Mouse (Mus musculus) thymus, postnatal 4 days (tissue): ENCODE measurements around the gene Cldn15.

Experiments used
- DNase-seq: peaks from one replicate; pipeline ENCODE4 v3.0.0; 2021

Cldn15 gene

GRCm38 (mm10) chr5:136950521-136950920 lies 15.9 kb upstream of the Cldn15 start:
- DNase-seq, result no peak

GRCm38 (mm10) chr5:136952153-136952552 lies 14.3 kb upstream of the Cldn15 start:
- DNase-seq, result no peak

GRCm38 (mm10) chr5:136953015-136953414 lies 13.4 kb upstream of the Cldn15 start, which contains the start of gene Fis1:
Gene Fis1 (plus strand): TSS chr5:136953275.
- DNase-seq, result peak; percentile 88

- peak; percentile 25 for DNase-seq
Measured at GRCm38 (mm10) chr5:136953440-136953951, 12.9 kb upstream of the Cldn15 start.

DNA sequence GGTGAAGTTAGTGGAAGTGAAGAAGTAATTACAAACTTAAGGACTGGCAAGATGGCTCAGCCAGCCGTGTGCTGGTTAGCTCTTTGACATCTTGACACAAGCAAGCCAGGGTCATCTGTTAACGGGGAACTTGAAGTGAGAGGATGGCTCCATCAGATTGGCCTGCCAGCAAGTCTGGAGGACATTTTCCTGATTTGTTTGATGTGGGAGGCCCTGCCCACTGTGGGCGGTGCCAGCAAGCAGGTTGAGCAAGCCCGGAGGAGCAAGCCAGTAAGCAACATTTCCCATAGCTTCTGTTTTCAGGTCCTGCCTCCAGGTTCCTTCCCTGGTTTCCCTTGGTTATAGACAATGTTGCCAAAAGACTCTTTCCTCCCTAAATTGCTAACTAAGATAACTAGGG lies 10.8 kb upstream of the Cldn15 start:
- no peak for DNase-seq

DNA sequence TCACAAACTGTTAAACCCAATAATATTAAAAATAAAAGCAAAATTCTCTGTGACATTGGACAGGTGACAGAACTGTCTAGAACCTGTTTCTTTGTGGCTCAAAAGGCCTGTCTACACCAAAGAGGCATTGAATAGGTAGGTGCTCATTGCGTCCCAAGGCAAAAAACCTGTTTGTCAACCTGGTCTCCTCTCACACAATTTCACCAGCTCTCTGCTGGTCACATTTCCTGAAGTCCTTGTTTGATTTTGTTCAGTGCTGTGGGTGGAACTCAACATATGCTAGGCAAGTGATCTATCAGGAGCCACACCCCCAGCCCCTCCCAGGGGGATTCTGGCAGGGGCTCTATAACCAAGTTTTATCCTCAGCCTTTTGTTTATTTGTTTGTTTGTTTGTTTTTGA lies 9.2 kb upstream of the Cldn15 start:
- DNase-seq, result no peak

DNA sequence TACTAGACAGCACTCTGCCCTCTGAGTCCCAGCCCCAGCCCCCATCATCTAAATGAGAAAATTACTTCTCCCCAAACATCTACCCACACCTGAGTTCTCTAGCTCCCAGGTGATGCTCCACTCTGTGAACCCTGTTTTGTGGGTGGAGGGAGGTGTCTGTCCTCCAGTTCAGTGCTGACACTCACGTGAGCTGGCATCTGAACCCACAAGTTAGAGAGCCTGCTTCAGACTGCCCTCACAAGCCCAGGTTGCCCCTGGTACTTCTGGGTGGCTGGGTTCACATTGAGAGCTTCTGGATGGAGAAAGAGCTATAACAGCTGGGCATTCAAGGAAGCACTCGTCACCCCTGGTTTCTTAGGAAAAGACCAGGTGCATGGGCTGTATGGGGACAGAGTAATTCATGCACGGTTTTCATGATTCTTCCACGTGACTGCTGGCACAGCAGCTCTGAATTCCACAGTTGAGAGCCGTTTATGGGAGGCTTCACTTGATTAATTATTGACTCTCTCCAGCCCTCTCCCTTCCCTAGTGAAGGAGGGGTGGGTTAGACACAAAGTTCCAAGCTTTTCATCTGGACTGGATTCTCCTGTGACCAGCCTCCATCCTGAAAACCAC lies 7.3 kb upstream of the Cldn15 start:
- DNase-seq, result no peak

DNA sequence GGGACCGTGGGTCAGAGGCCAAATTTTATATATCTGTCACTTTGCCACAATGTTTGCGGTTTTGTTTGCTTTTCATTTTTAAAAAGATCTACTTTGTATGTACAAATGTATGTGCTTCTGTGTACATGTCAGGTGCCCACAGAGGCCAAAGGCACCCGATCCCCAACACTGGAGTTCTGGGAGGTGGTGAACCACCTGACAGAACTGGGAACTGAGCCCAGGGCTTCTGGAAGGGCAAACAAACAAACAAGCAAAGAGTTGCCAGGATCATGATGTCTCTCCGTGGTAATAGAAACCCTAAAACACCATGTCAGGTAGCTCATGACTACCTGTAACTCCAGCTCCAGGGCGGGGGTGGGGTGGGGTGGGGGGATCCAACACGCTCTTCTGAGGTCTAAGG lies 6.4 kb upstream of the Cldn15 start:
- no peak for DNase-seq

- DNase-seq, result peak; percentile 28
Measured at GRCm38 (mm10) chr5:136961334-136961982, 5.0 kb upstream of the Cldn15 start.

- DNase-seq, result peak; percentile 91
Measured at GRCm38 (mm10) chr5:136961983-136962461, 4.4 kb upstream of the Cldn15 start.

- DNase-seq, result peak; percentile 87
Measured at GRCm38 (mm10) chr5:136962501-136962900, 3.9 kb upstream of the Cldn15 start.

GRCm38 (mm10) chr5:136962966-136963540 lies 3.4 kb upstream of the Cldn15 start:
- no peak for DNase-seq

GRCm38 (mm10) chr5:136965210-136965609 lies 1.2 kb upstream of the Cldn15 start:
- no peak for DNase-seq

DNA sequence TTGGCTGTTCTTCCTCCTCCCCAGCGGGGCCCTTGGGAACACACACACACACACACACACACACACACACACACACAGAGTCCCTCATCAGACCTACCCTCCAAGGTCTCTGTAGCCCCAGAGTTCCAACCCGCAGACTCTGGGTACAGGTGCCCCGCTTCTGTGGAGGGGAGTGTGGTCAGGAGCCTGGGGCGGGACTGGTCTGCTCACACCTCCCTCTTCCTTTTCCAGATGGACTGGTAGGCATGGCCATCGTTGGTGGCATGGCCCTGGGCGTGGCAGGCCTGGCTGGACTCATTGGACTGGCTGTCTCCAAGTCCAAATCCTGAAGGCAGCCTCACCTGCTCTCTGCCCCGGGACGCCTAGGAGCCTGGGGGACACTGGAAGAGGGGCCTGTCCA lies 730 bp upstream of the Cldn15 start:
- no peak for DNase-seq

DNA sequence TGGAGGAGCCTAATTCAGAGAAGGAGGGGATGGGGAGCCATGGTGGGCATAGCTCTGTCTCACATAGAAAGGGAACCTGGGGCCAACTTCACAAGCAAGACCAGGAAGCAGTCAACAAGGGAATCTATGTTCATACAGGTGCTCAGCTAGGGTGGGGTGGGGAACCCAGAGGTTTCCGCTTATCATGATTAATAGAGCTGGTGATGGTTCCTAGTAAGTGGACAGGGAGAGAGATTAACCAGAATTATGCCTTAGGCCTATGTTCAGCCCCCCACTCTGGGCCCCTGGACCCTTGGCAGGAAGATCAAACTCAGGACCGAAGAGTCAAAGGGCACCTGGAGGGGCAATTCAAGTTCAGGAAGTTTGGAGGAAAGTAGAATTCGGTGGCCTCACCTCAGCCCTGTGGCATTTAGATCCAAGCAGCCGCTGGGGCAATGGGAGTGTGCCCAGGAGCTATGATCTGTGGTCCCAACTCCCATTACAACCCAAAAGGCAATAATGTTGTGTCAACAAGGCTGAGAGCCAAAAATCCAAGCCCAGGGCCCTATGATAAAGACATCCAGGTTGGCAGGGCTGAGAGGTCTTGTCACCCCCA lies 542 bp downstream of the Cldn15 start:
- no peak for DNase-seq

GRCm38 (mm10) chr5:136967592-136967991 lies 1.2 kb downstream of the Cldn15 start:
- DNase-seq, result no peak

DNA sequence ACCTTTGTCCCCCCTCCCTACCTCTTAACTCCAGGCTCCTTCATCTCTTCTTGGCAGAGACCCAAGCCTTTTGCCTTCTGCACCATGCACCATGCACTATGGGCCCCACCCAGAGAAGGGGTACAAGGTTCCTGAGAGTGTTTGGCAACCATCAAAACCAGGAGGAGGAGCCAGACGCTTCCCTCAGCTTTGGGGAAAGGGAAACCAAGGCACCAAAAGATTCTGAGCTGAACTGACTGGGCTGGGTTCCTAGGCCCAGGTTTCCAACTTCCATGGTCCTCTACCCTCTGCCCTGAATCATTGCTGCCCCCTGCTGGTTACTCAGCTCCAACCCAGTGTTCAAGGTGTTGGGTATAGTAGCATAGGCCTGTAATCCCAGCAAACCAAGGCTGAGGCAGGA lies 4.3 kb downstream of the Cldn15 start:
- peak; percentile 86 for DNase-seq

DNA sequence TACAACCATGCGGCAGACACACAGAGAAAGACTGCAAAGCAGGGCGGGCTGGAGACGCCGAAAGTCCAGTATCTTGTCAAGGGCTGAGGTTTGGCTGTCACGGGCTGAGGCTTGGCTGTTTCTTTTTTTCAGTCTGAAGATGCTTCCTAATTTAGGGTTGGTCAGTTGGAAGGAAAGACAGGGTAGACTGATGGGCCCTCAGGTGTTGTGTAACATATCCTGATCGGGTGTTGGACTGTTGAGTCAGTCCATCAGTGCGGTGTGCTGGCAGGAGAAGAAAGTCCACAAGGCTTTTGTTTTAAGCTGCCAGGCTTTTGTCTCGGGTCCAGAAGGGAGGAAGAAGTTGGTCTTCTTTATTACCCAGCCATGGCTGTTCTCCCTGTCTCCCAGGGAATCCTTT lies 7.3 kb downstream of the Cldn15 start:
- no peak for DNase-seq

DNA sequence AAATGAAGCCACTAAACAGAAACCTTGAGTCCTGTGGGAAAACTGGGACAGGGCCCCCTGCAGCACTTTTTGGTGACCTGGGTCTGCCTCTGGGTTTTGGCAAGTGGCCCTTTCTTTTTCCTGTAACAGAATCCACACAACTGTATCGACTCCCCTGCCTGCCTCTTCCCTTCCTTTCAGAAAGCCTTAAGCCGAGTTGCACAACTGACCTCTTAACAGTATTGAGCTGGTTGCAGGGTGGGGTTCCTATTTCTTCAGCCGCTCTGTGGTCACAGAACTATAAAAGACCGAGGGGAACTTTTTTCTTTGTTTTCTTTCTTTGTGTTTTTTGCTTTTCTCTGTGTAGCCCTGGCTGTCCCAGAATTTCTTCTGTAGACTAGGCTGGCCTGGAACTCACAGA lies 11.4 kb downstream of the Cldn15 start:
- DNase-seq, result no peak

DNA sequence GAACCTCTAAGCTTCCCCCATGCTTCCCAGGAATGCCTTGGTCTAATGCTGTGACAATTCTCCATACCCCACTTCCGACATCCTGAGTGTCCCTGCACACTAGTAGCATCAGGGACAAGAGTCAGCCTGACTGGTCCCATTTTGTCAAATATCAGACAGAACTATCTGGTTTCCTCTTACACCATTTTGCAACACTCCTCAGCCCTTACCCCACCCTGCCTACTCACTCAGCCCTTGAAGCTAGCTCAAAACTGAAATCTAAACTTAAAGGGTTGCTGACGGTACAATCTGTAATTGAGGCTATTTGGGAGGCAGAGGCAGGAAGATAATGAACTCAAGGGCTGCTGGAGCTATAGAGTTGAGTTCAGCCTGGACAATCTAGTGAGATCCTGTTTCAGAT lies 13.3 kb downstream of the Cldn15 start:
- DNase-seq, result no peak

GRCm38 (mm10) chr5:136980974-136981373 lies 14.6 kb downstream of the Cldn15 start:
- DNase-seq, result peak; percentile 42

DNA sequence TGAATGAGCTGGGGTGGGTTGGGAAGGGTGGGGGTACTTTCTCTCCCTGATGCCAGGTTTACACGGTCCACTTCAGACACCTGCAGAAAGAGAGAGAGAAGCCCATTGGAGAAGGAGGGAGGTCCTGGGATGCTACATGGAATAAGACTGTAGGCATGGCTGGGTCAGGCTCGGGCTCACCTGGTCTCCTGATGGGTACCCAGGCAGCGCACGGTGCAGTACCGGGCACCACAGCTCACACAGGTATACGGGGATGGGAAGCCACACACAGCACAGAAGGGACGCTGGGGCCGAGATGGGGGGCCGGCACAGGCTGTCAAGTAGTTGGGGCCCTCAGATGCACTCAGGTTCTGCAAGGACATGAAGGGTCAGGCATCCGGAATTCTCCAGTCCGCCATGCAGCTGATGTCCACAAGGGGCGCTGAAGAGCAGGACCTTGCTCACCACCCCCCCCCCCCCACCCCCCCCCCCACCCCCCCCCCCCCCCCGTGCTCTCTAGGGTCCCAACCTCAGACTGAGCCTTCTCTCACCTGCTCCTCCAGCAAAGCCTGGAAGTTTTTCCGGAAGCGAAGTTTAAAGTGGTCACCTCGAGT lies 16.0 kb downstream of the Cldn15 start:
- DNase-seq, result peak; percentile 82

- DNase-seq, result no peak
Measured at GRCm38 (mm10) chr5:136984828-136985227, 18.4 kb downstream of the Cldn15 start.
